Mouse (Mus musculus) right cerebral cortex, adult 18-20 months (tissue): ENCODE measurements at regions not wholly inside any gene's neighbourhood (a gene's known extent, or its start where the extent isn't known, plus 50 kb on each side); places are given as distances from the start of the nearest gene placed in this dataset.

Source experiments
- DNase-seq: peaks from one replicate; pipeline ENCODE4 v3.0.0; 2022; ENCODE audit warnings: mixed read lengths

- no peak for DNase-seq
Measured at GRCm38 (mm10) chr3:131940896-131941295, 144.2 kb upstream of the Dkk2 start.

GRCm38 (mm10) chr3:131941961-131942753 is 142.9 kb upstream of the Dkk2 start:
- no peak for DNase-seq

GRCm38 (mm10) chr3:131943436-131943835 is 141.7 kb upstream of the Dkk2 start:
- DNase-seq = no peak

GRCm38 (mm10) chr3:131955771-131956170 is 129.3 kb upstream of the Dkk2 start:
- DNase-seq = no peak

- DNase-seq = no peak
Measured at GRCm38 (mm10) chr3:131960636-131961035, 124.5 kb upstream of the Dkk2 start.

GRCm38 (mm10) chr3:131961571-131961970 is 123.5 kb upstream of the Dkk2 start:
- DNase-seq = no peak

GRCm38 (mm10) chr3:131962870-131963269 is 122.2 kb upstream of the Dkk2 start:
- no peak for DNase-seq

GRCm38 (mm10) chr3:131964952-131965351 is 120.1 kb upstream of the Dkk2 start:
- no peak for DNase-seq

- no peak for DNase-seq
Measured at GRCm38 (mm10) chr3:131965456-131966160, 119.5 kb upstream of the Dkk2 start.

- DNase-seq = no peak
Measured at GRCm38 (mm10) chr3:131967288-131967687, 117.8 kb upstream of the Dkk2 start.

- no peak for DNase-seq
Measured at GRCm38 (mm10) chr3:131970827-131971226, 114.3 kb upstream of the Dkk2 start.

- DNase-seq = peak; percentile 29
Measured at GRCm38 (mm10) chr3:131975940-131976628, 109.0 kb upstream of the Dkk2 start.

GRCm38 (mm10) chr3:131983292-131983691 is 101.8 kb upstream of the Dkk2 start:
- no peak for DNase-seq

GRCm38 (mm10) chr3:131998838-131999613 is 86.1 kb upstream of the Dkk2 start:
- no peak for DNase-seq

GRCm38 (mm10) chr3:132006191-132006590 is 78.9 kb upstream of the Dkk2 start:
- DNase-seq = no peak

GRCm38 (mm10) chr3:132006912-132007311 is 78.2 kb upstream of the Dkk2 start:
- no peak for DNase-seq

- DNase-seq = peak; percentile 1
Measured at GRCm38 (mm10) chr3:132007356-132007755, 77.7 kb upstream of the Dkk2 start.

- DNase-seq = no peak
Measured at GRCm38 (mm10) chr3:132015205-132015604, 69.9 kb upstream of the Dkk2 start.

- no peak for DNase-seq
Measured at GRCm38 (mm10) chr3:132017485-132018261, 67.4 kb upstream of the Dkk2 start.

- no peak for DNase-seq
Measured at GRCm38 (mm10) chr3:132018505-132018904, 66.6 kb upstream of the Dkk2 start.

GRCm38 (mm10) chr3:132022032-132022431 is 63.1 kb upstream of the Dkk2 start:
- DNase-seq = no peak

GRCm38 (mm10) chr3:132023342-132023741 is 61.8 kb upstream of the Dkk2 start:
- DNase-seq = no peak
